Mouse (Mus musculus): Measurements from ENCODE around the gene Ccr9. TPM values are rescaled to one million over a fixed set of nuclear protein-coding genes. Genes with fewer than 3 reads are reported as not detected.
"Not testable (repeated sequence)": the region's sequence is repeated elsewhere in the genome, so short reads cannot be mapped to it uniquely, and the experiment has no call there.

Gene Ccr9
- polyA plus RNA-seq, 1 experiment = not detected

DNA sequence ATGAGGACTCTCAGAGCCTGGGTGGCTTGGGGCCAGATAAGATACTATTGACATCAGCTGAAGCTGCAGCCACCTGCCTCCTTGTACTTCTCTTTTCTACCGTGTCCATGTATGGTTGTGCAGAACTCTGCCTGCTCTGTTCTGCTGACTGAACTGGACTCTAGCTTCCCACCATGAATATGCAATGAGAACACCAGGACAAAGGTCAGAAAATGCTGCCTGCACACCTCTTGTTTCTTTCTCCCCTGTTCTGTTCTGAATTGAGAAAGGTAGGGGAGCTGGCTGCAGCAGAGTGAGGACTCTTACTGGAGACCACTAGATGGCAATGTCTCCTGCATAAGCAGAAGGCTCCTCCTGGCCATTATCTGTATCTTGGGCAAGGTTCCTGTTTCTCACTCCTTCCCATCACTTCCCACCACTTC is 39.6 kb upstream of the Ccr9 start:
- no peaks in the 10 kb centered on the region for H3K36me3 ChIP-seq (ENCODE audit: control insufficient read depth, insufficient read depth, low read length, poor library complexity, severe bottlenecking)
- TF ChIP-seq EP300 (IDR thresholded peaks at IDR 0.05; ENCODE audit: insufficient read depth, low read depth, low read length) (no peak), CTCF (IDR thresholded peaks at IDR 0.05; ENCODE audit: low read depth, low read length) (peak; percentile 58), POLR2A (IDR thresholded peaks at IDR 0.05; ENCODE audit: insufficient read depth, low read length) (no peak)

DNA sequence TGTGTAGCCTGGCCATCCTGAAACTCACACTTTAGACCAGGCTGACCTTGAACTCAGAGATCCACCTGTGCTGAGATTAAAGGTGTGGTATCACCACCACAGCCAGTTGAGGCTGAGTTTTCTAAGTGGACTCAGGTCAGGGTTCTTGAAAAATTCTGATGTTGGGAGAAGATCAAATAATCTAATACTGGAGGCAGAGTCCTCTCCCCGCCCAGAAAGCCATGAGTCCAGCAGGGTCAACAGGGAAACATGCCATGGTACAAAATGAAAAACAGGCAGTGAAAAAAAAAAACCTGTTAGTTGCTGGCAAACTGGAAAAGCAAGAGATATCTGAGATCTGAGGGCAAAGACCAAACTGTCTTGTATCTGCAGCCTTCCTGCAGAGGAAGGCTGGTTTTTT is 38.1 kb upstream of the Ccr9 start:
- Histone ChIP-seq H3K36me3 (ENCODE audit: control insufficient read depth, insufficient read depth, low read length, poor library complexity, severe bottlenecking) (no peaks in the 10 kb centered on the region), H3K9ac (ENCODE audit: low read depth, poor library complexity, severe bottlenecking) (no peak overlapping the region), H3K4me3 (ENCODE audit: low read depth, low read length) (no peak overlapping the region), H3K27me3 (ENCODE audit: control insufficient read depth, insufficient read depth, low read length, poor library complexity, severe bottlenecking) (no peaks in the 10 kb centered on the region; the same call in 1 of the 2 replicates), H3K9me3 (replicated peaks; ENCODE audit: control insufficient read depth, insufficient read depth, low read length, poor library complexity, severe bottlenecking) (no peaks in the 10 kb centered on the region), H3K4me1 (ENCODE audit: control insufficient read depth, insufficient read depth, low read length) (no peaks in the 10 kb centered on the region), H3K27ac (ENCODE audit: insufficient read depth, low read length) (no peak overlapping the region)
- TF ChIP-seq EP300 (IDR thresholded peaks at IDR 0.05; ENCODE audit: insufficient read depth, low read depth, low read length) (no peak), CTCF (IDR thresholded peaks at IDR 0.05; ENCODE audit: low read depth, low read length) (no peak), POLR2A (IDR thresholded peaks at IDR 0.05; ENCODE audit: insufficient read depth, low read length) (no peak)

More for the DNA sequence above, 39.6 kb upstream of the Ccr9 start:
- Histone ChIP-seq H3K4me1 (ENCODE audit: control insufficient read depth, insufficient read depth, low read length) (no peaks in the 10 kb centered on the region), H3K9me3 (replicated peaks; ENCODE audit: control insufficient read depth, insufficient read depth, low read length, poor library complexity, severe bottlenecking) (no peaks in the 10 kb centered on the region), H3K4me3 (ENCODE audit: low read depth, low read length) (no peak overlapping the region), H3K9ac (ENCODE audit: low read depth, poor library complexity, severe bottlenecking) (no peak overlapping the region), H3K27ac (ENCODE audit: insufficient read depth, low read length) (no peak overlapping the region), H3K27me3 (ENCODE audit: control insufficient read depth, insufficient read depth, low read length, poor library complexity, severe bottlenecking) (no peaks in the 10 kb centered on the region; the same call in 1 of the 2 replicates)

DNA sequence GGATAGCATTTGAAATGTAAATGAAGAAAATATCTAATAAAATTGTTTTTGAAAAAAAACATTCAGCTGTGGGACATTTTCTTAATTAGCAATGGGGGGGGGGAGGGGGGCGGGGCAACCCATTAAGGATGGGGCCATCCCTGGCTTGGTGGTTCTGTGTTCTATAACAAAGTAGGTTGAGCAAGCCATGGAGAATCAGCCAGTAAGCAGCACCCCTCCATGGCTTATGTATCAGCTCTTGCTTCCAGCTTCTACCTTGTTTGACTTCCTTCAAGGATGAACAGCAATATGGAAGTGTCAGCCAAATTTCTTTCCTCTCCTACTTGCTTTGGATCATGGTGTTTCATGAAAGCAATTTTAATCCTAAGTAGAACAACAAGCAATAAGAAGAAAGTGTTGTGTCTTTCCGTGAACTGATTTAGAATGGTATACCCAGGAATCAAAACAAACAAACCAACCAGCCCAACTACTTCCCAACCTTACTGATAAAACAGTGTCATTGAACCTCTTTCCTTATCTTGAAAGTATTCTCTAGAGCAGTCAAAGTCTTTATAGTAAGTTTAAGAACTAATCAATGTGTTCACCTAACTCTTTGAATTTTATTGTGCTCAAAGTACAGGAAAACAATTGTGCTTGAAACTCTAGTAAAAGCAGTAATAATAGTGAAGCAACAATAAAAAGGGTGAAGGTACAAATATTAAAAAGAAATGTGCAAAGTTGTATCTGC is 28.3 kb upstream of the Ccr9 start:
- H3K4me3 ChIP-seq (ENCODE audit: low read depth, low read length) = no peak overlapping the region
- no peak overlapping the region for H3K27ac ChIP-seq (ENCODE audit: insufficient read depth, low read length)
- no peaks in the 10 kb centered on the region for H3K36me3 ChIP-seq (ENCODE audit: control insufficient read depth, insufficient read depth, low read length, poor library complexity, severe bottlenecking)
- H3K9ac ChIP-seq (ENCODE audit: low read depth, poor library complexity, severe bottlenecking) = no peak overlapping the region
- H3K4me1 ChIP-seq (ENCODE audit: control insufficient read depth, insufficient read depth, low read length) = no peaks in the 10 kb centered on the region
- TF ChIP-seq EP300 (IDR thresholded peaks at IDR 0.05; ENCODE audit: insufficient read depth, low read depth, low read length) = no peak
- TF ChIP-seq CTCF (IDR thresholded peaks at IDR 0.05; ENCODE audit: low read depth, low read length) = no peak
- TF ChIP-seq POLR2A (IDR thresholded peaks at IDR 0.05; ENCODE audit: insufficient read depth, low read length) = no peak
- H3K27me3 ChIP-seq (ENCODE audit: control insufficient read depth, insufficient read depth, low read length, poor library complexity, severe bottlenecking) = no peaks in the 10 kb centered on the region
- H3K9me3 ChIP-seq (replicated peaks; ENCODE audit: control insufficient read depth, insufficient read depth, low read length, poor library complexity, severe bottlenecking) = no peaks in the 10 kb centered on the region

DNA sequence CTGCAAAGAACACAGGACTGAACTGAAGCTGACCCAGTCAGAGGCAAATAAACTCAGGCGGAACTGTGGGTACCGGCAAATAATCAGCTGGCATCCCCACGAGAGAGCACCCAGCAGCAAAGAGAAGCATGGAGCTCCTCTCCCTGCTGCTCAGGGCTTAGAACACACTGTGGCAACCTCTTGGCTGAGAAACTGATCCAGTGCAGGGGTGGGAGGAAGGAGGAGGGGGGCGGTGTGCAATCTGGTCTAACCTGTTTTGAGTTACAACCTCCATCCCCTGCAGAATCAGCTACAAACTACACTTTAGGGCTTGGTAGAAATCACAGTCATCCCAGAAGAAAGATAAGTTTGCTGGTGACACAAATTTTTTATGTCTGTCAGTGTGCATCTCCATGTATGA is 26.9 kb upstream of the Ccr9 start:
- H3K27me3 ChIP-seq (ENCODE audit: control insufficient read depth, insufficient read depth, low read length, poor library complexity, severe bottlenecking) = no peaks in the 10 kb centered on the region
- no peak overlapping the region for H3K9ac ChIP-seq (ENCODE audit: low read depth, poor library complexity, severe bottlenecking)
- H3K4me3 ChIP-seq (ENCODE audit: low read depth, low read length) = peak overlapping the region; percentile 33
- no peak for TF ChIP-seq EP300 (IDR thresholded peaks at IDR 0.05; ENCODE audit: insufficient read depth, low read depth, low read length)
- no peak for TF ChIP-seq POLR2A (IDR thresholded peaks at IDR 0.05; ENCODE audit: insufficient read depth, low read length)
- TF ChIP-seq CTCF (IDR thresholded peaks at IDR 0.05; ENCODE audit: low read depth, low read length) = no peak
- no peaks in the 10 kb centered on the region for H3K9me3 ChIP-seq (replicated peaks; ENCODE audit: control insufficient read depth, insufficient read depth, low read length, poor library complexity, severe bottlenecking)
- no peaks in the 10 kb centered on the region for H3K36me3 ChIP-seq (ENCODE audit: control insufficient read depth, insufficient read depth, low read length, poor library complexity, severe bottlenecking)
- no peak overlapping the region for H3K27ac ChIP-seq (ENCODE audit: insufficient read depth, low read length)
- no peaks in the 10 kb centered on the region for H3K4me1 ChIP-seq (ENCODE audit: control insufficient read depth, insufficient read depth, low read length)

DNA sequence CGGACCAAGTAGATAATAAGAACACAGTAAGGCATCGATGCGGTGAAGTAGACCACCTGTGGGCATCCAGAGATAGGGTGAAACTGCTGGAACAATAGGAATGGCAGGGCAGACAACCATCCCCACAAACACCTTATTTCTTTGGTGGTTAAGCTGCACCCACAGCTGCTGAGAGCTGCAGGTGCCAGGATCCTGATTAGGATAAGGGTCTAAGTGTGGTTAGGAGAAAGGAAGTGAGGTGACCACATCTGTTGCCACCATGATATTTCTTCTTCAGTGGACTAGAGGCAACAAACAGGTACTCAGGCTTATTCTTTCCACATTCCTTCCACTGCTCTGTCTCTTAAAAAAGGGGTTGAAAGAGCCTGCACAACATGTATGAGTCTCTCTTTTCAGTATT is 20.8 kb upstream of the Ccr9 start:
- Histone ChIP-seq H3K4me1 (ENCODE audit: control insufficient read depth, insufficient read depth, low read length) (no peaks in the 10 kb centered on the region), H3K27ac (ENCODE audit: insufficient read depth, low read length) (no peak overlapping the region), H3K27me3 (ENCODE audit: control insufficient read depth, insufficient read depth, low read length, poor library complexity, severe bottlenecking) (peaks cover 1% of the 10 kb centered on the region; the same call in 1 of the 2 replicates), H3K9me3 (replicated peaks; ENCODE audit: control insufficient read depth, insufficient read depth, low read length, poor library complexity, severe bottlenecking) (no peaks in the 10 kb centered on the region), H3K4me3 (ENCODE audit: low read depth, low read length) (no peak overlapping the region), H3K9ac (ENCODE audit: low read depth, poor library complexity, severe bottlenecking) (no peak overlapping the region), H3K36me3 (ENCODE audit: control insufficient read depth, insufficient read depth, low read length, poor library complexity, severe bottlenecking) (no peaks in the 10 kb centered on the region)
- TF ChIP-seq EP300 (IDR thresholded peaks at IDR 0.05; ENCODE audit: insufficient read depth, low read depth, low read length) (no peak), POLR2A (IDR thresholded peaks at IDR 0.05; ENCODE audit: insufficient read depth, low read length) (no peak), CTCF (IDR thresholded peaks at IDR 0.05; ENCODE audit: low read depth, low read length) (no peak)

DNA sequence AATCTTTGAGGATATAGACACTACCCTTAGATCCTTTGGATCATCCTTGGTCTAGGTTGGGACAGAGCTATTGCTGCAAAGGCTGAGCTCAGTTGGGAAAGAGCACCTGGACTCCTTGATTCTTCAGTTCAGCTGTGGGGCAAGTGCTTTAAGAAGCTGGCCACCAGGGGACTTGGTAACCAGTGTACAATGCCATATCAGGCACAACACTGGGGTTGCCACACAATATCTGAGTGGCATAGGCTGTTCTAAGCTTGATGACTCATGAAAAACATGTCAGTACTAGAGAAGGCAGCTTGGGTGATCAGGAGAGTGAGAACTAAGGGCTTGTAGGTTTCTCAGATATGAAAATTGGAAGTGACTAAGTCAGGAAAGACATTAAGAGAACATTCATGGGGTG is 19.3 kb upstream of the Ccr9 start:
- Histone ChIP-seq H3K4me3 (ENCODE audit: low read depth, low read length) (no peak overlapping the region), H3K36me3 (ENCODE audit: control insufficient read depth, insufficient read depth, low read length, poor library complexity, severe bottlenecking) (no peaks in the 10 kb centered on the region), H3K9ac (ENCODE audit: low read depth, poor library complexity, severe bottlenecking) (no peak overlapping the region), H3K27ac (ENCODE audit: insufficient read depth, low read length) (no peak overlapping the region), H3K9me3 (replicated peaks; ENCODE audit: control insufficient read depth, insufficient read depth, low read length, poor library complexity, severe bottlenecking) (no peaks in the 10 kb centered on the region), H3K27me3 (ENCODE audit: control insufficient read depth, insufficient read depth, low read length, poor library complexity, severe bottlenecking) (peaks cover 1% of the 10 kb centered on the region; the same call in 1 of the 2 replicates), H3K4me1 (ENCODE audit: control insufficient read depth, insufficient read depth, low read length) (peaks cover 2% of the 10 kb centered on the region)
- TF ChIP-seq EP300 (IDR thresholded peaks at IDR 0.05; ENCODE audit: insufficient read depth, low read depth, low read length) (no peak), CTCF (IDR thresholded peaks at IDR 0.05; ENCODE audit: low read depth, low read length) (no peak), POLR2A (IDR thresholded peaks at IDR 0.05; ENCODE audit: insufficient read depth, low read length) (no peak)

DNA sequence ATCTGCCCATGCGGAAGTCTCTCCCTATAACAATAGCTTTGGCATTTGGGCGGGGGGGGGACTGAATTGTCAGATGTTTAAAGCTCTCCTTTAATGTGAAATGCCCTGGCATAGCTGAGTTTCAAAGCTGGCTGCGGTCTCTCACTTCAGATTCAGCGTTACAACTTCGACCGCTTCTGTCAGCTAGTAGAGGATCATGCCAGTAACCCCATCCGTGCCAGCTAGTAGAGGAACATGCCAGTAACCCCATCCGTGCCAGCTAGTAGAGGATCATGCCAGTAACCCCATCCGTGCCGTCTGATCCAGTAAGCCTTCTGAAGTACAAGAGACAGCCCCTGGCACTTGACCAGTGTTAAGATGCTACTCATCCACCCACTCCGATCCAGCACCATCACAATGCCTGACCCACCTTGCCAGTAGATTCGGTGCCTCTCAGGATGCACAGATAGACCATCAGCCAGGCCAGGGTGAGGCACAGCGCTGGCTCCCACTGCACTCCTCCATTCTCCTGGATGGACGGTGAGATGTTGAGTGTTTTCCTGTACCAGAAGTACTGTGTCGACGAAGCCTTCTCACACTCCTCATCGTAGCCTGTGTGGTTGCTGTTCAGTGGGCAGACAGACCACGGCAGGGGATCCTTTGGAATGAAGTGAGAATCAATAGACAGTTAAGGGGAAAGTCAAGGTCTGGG is 18.1 kb upstream of the Ccr9 start:
- not testable (repeated sequence) for H3K9ac ChIP-seq (ENCODE audit: low read depth, poor library complexity, severe bottlenecking); H3K4me3 ChIP-seq (ENCODE audit: low read depth, low read length); H3K36me3 ChIP-seq (ENCODE audit: control insufficient read depth, insufficient read depth, low read length, poor library complexity, severe bottlenecking); H3K27ac ChIP-seq (ENCODE audit: insufficient read depth, low read length); H3K4me1 ChIP-seq (ENCODE audit: control insufficient read depth, insufficient read depth, low read length); H3K27me3 ChIP-seq (ENCODE audit: control insufficient read depth, insufficient read depth, low read length, poor library complexity, severe bottlenecking); H3K9me3 ChIP-seq (replicated peaks; ENCODE audit: control insufficient read depth, insufficient read depth, low read length, poor library complexity, severe bottlenecking)

All from ES-Bruce4 (cell line).